ENCODE assay signal across 17 mouse cellular contexts in the genomic region with DNA sequence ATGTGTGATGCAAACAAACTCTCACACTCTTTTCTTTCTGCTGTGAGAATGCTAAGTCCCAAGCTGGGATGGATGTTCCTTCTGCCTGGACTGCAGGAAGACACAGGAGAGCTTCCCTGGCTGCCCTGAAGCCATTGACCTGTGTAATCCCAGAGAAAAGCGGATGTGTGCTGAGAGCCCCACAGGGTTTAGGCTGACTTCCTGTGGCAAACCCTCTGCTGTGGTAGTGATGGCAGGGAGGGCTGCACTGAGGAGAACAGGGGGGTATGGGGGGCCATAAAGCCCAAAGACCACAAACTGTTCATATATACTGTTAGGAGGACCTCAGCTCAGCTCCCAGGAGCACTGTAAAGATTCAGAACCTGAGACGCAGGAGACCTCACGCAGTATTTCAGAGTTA. TPM values are rescaled to one million over a fixed set of nuclear protein-coding genes. Genes with fewer than 3 reads are reported as not detected.
A peak's percentile ranks its signal among the peaks of the same experiment; 100 is the strongest.
DNase-seq lines count a peak whose midpoint lies in the region; ATAC-seq and TF ChIP-seq lines count a peak whose summit lies in the region.
"Had no signal": no experiment of that assay in that cellular context is flagged by ENCODE, and none has a peak within 500 bp of the region (broad histone marks: within the 10 kb centered on the region; RNA-seq: fewer than 3 reads in every experiment).

No protein-coding gene starts in this region.

- 76% methylated on average over 3 of the region's 3 CpGs for WGBS in heart, embryonic 16.5 days
- 42% methylated on average over 3 of the region's 3 CpGs for WGBS in spleen, adult 2 months
- WGBS in midbrain, postnatal 0 days, result 82% methylated on average over 3 of the region's 3 CpGs

- no peak for TF ChIP-seq POLR2A in spleen, adult 2 months (IDR thresholded peaks at IDR 0.05; ENCODE audit: low read depth, low read length)

- H3K4me3 ChIP-seq in heart, embryonic 16.5 days (ENCODE audit: low read length), result no peak overlapping the region
- H3K4me3 ChIP-seq in spleen, adult 2 months (ENCODE audit: extremely low read depth, insufficient read depth, insufficient read length), result no peak overlapping the region
- no peak overlapping the region for H3K4me3 ChIP-seq in midbrain, postnatal 0 days (ENCODE audit: low read depth, low read length)
- H3K4me3 ChIP-seq: embryonic facial prominence, embryonic 13.5 days; forebrain, embryonic 12.5 days; myocyte had no signal

- H3K4me1 ChIP-seq in heart, embryonic 16.5 days (ENCODE audit: control insufficient read depth, insufficient read depth, low read length), result peaks cover 31% of the 10 kb centered on the region
- H3K4me1 ChIP-seq in spleen, adult 2 months (ENCODE audit: control insufficient read depth, insufficient read depth, insufficient read length), result peaks cover 21% of the 10 kb centered on the region; the same call in 1 of the 2 replicates
- no peaks in the 10 kb centered on the region; the same call in 1 of the 2 replicates for H3K4me1 ChIP-seq in midbrain, postnatal 0 days (ENCODE audit: insufficient read depth, low read length)

- H3K4me2 ChIP-seq in heart, embryonic 16.5 days (ENCODE audit: low read depth, low read length), result no peak overlapping the region
- no peak overlapping the region for H3K4me2 ChIP-seq in midbrain, postnatal 0 days (ENCODE audit: low read depth, low read length, poor library complexity, severe bottlenecking)
- H3K4me2 ChIP-seq: embryonic facial prominence, embryonic 13.5 days; forebrain, embryonic 12.5 days; hindbrain, embryonic 14.5 days had no signal

- H3K9me3 ChIP-seq in heart, embryonic 16.5 days (replicated peaks; ENCODE audit: control insufficient read depth, low read length), result no peaks in the 10 kb centered on the region
- H3K9me3 ChIP-seq in midbrain, postnatal 0 days (ENCODE audit: low read length), result no peaks in the 10 kb centered on the region
- H3K9me3 ChIP-seq: embryonic facial prominence, embryonic 13.5 days; forebrain, embryonic 12.5 days; G1E had no signal

- H3K36me3 ChIP-seq in heart, embryonic 16.5 days (ENCODE audit: control insufficient read depth, insufficient read depth), result no peaks in the 10 kb centered on the region
- H3K36me3 ChIP-seq in spleen, adult 2 months (ENCODE audit: control insufficient read depth, insufficient read depth, low read length), result no peaks in the 10 kb centered on the region
- H3K36me3 ChIP-seq in midbrain, postnatal 0 days (ENCODE audit: insufficient read depth, low read length), result 0 out of 2 replicates have a peak, but pooled peaks cover 4% of the 10 kb centered on the region
- H3K36me3 ChIP-seq: forebrain, embryonic 12.5 days had no signal

- H3K9ac ChIP-seq in heart, embryonic 16.5 days (ENCODE audit: low read length), result no peak overlapping the region
- H3K9ac ChIP-seq in midbrain, postnatal 0 days (replicated peaks; ENCODE audit: low read length, poor library complexity, severe bottlenecking), result no peak overlapping the region
- H3K9ac ChIP-seq: embryonic facial prominence, embryonic 13.5 days; forebrain, embryonic 12.5 days; hindbrain, embryonic 14.5 days had no signal

- DNase-seq in heart, postnatal 10 days, result no peak
- DNase-seq in spleen, adult 2 months (ENCODE audit: low read depth in 1 of 2, low spot score in 2 of 2), result no peak
- no peak for DNase-seq in spleen, adult 12 weeks (ENCODE audit: low spot score)
- no peak for DNase-seq in layer of hippocampus, postnatal 10 days (ENCODE audit: low spot score in 2 of 2)
- no peak for DNase-seq in midbrain, postnatal 0 days (ENCODE audit: low spot score)
- DNase-seq: adrenal gland, postnatal 14 days; cerebellum, postnatal 36 days; lung, adult 2 months; right cerebral cortex, postnatal 14 days had no signal

- H3K27me3 ChIP-seq in heart, embryonic 16.5 days (ENCODE audit: control insufficient read depth, insufficient read depth, low read length), result no peaks in the 10 kb centered on the region
- no peaks in the 10 kb centered on the region for H3K27me3 ChIP-seq in spleen, adult 2 months (ENCODE audit: control insufficient read depth, insufficient read depth, low read length)
- no peaks in the 10 kb centered on the region for H3K27me3 ChIP-seq in midbrain, postnatal 0 days (ENCODE audit: insufficient read depth, low read length)
- H3K27me3 ChIP-seq: embryonic facial prominence, embryonic 13.5 days; forebrain, embryonic 12.5 days had no signal

- H3K27ac ChIP-seq in heart, embryonic 16.5 days (ENCODE audit: low read length), result no peak overlapping the region
- 0 out of 2 replicates have a peak overlapping the region, but pooled peaks have one; percentile 10 for H3K27ac ChIP-seq in spleen, adult 2 months (ENCODE audit: insufficient read depth, low read length)
- no peak overlapping the region for H3K27ac ChIP-seq in midbrain, postnatal 0 days (ENCODE audit: low read depth, low read length)
- H3K27ac ChIP-seq: embryonic facial prominence, embryonic 13.5 days; forebrain, embryonic 12.5 days; hindbrain, embryonic 14.5 days had no signal

- intact Hi-C loops in heart, postnatal 10 days (cut with DNase I), result no loop called here

- no peak for TF ChIP-seq CTCF in spleen, adult 2 months (IDR thresholded peaks at IDR 0.05; ENCODE audit: extremely low read depth, insufficient read depth, insufficient read length, insufficient replicate concordance)
- TF ChIP-seq CTCF in midbrain, postnatal 0 days (IDR thresholded peaks at IDR 0.05), result no peak

- ATAC-seq in heart, embryonic 16.5 days (replicated peaks; ENCODE audit: extremely low read depth, insufficient read depth, low FRiP score), result 0 out of 2 replicates have a peak, but pooled peaks have one; percentile 12
- peak; percentile 60 for ATAC-seq in megakaryocyte, adult 5-6 weeks (ENCODE audit: poor library complexity, severe bottlenecking)
- no peak for ATAC-seq in midbrain, postnatal 0 days (ENCODE audit: low FRiP score)
- ATAC-seq: intestine, postnatal 0 days had no signal

RNA-seq across cellular contexts. Expression of a gene that starts 57.3 kb away (rescaled TPM):
- polyA plus RNA-seq in heart, embryonic 16.5 days (2015; fragmentation: Nextera tagmentation; extraction: Ambion mirVana), result 17.8 and 19.9 TPM in 2 replicates
- total RNA-seq in heart, postnatal 10 days (2021), result 10 to 100 TPM; 20.6 to 20.7 TPM
- polyA plus RNA-seq in spleen, adult 2 months (2012; rRNA removed), result 19.1 and 21.3 TPM in 2 replicates
- 21.3 and 26.9 TPM in 2 replicates for total RNA-seq in megakaryocyte, adult 5-6 weeks (2015)
- 12.5 and 13.0 TPM in 2 replicates for total RNA-seq in megakaryocyte, adult 5-6 weeks (2017)
- total RNA-seq in layer of hippocampus, postnatal 10 days (2021), result 10 to 100 TPM; 21.4 to 25.9 TPM
- 12.9 and 13.9 TPM in 2 replicates for total RNA-seq in midbrain, postnatal 0 days (2014; rRNA removed)
- 13.0 and 13.2 TPM in 2 replicates for polyA plus RNA-seq in midbrain, postnatal 0 days (2015; fragmentation: Nextera tagmentation; extraction: Ambion mirVana)
